Mouse (Mus musculus) lung, postnatal 10 days (tissue): ENCODE data around the gene Gm21310.
"Not testable (repeated sequence)": the region's sequence is repeated elsewhere in the genome, so short reads cannot be mapped to it uniquely, and the experiment has no call there.

Experiments
- DNase-seq: peaks from one replicate; pipeline ENCODE4 v3.0.0; 2021

The Gm21310 gene

GRCm38 (mm10) chrY:10147083-10147482 is at the start of gene Gm21310:
Gm21310 (minus strand) TSS chrY:10147183.
- DNase-seq, result not testable (repeated sequence)
